ENCODE assay signal across 8 mouse cellular contexts in the genomic region with DNA sequence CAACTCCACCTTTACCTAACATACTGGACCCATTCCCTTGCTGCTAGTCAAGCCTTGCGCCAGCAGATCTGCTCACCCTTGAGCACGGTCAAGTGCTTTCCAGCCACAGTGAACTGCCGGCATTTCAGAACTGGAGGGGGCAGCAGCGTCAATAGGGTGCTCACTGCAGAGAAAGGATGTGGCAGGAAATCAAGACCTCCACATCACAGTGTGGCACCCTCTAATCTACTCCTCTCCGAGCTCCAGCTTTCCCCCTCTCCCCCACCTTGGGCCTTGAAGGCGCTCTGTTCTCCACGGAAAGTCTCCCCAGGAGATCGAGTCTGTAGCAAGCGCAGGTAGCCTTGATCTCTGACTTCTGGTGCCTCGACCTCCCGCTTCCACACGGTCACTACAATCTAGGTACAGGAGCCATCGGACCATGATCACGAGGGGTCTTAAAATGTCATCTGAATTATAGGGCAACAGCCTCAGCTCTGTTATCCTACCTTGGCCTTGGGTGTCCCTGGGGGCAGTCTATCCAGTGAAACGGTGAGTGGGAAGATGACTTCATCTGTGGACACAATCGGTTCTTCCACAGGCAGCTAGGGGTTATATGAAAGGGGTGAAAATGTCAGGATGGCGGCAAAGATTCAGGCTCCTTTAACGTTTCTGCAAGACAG. TPM values are rescaled to one million over a fixed set of nuclear protein-coding genes. Genes with fewer than 3 reads are reported as not detected.
A peak's percentile ranks its signal among the peaks of the same experiment; 100 is the strongest.
DNase-seq lines count a peak whose midpoint lies in the region; ATAC-seq and TF ChIP-seq lines count a peak whose summit lies in the region.

No protein-coding gene starts in this region.

- TF ChIP-seq CTCF in lung, adult 2 months (IDR thresholded peaks at IDR 0.05; ENCODE audit: insufficient read depth, low read length) = no peak

- no peaks in the 10 kb centered on the region for H3K27me3 ChIP-seq in embryonic facial prominence, embryonic 13.5 days
- no peaks in the 10 kb centered on the region for H3K27me3 ChIP-seq in intestine, embryonic 16.5 days (replicated peaks; ENCODE audit: control insufficient read depth, insufficient read depth, low read length)
- no peaks in the 10 kb centered on the region; the same call in 1 of the 2 replicates for H3K27me3 ChIP-seq in neural tube, embryonic 14.5 days (ENCODE audit: control insufficient read depth, insufficient read depth, low read length)

- no peak for TF ChIP-seq POLR2A in lung, adult 2 months (IDR thresholded peaks at IDR 0.05; ENCODE audit: borderline replicate concordance, extremely low read depth, low read depth, low read length)

- no peak overlapping the region for H3K27ac ChIP-seq in embryonic facial prominence, embryonic 13.5 days
- no peak overlapping the region for H3K27ac ChIP-seq in intestine, embryonic 16.5 days (ENCODE audit: low read length)
- no peak overlapping the region for H3K27ac ChIP-seq in neural tube, embryonic 14.5 days (ENCODE audit: low read depth, low read length)

- no peaks in the 10 kb centered on the region for H3K9me3 ChIP-seq in embryonic facial prominence, embryonic 13.5 days
- H3K9me3 ChIP-seq in intestine, embryonic 16.5 days (ENCODE audit: control insufficient read depth, low read length) = no peaks in the 10 kb centered on the region
- H3K9me3 ChIP-seq in neural tube, embryonic 14.5 days (ENCODE audit: control insufficient read depth, low read length) = no peaks in the 10 kb centered on the region

- peaks cover 12% of the 10 kb centered on the region for H3K4me1 ChIP-seq in lung, adult 2 months (ENCODE audit: control insufficient read depth, insufficient read depth, low read length)
- H3K4me1 ChIP-seq in embryonic facial prominence, embryonic 13.5 days = peaks cover 29% of the 10 kb centered on the region
- H3K4me1 ChIP-seq in intestine, embryonic 16.5 days (ENCODE audit: control insufficient read depth, insufficient read depth, low read length) = peaks cover 19% of the 10 kb centered on the region
- H3K4me1 ChIP-seq in neural tube, embryonic 14.5 days (ENCODE audit: control insufficient read depth, insufficient read depth, low read length) = peaks cover 19% of the 10 kb centered on the region

- 52% methylated on average over 18 of the region's 18 CpGs for WGBS in lung, adult 2 months
- 65% methylated on average over 18 of the region's 18 CpGs for whole genome bisulfite sequencing in embryonic facial prominence, embryonic 13.5 days
- 63% methylated on average over 18 of the region's 18 CpGs for WGBS in intestine, embryonic 16.5 days
- WGBS in neural tube, embryonic 14.5 days = 72% methylated on average over 18 of the region's 18 CpGs

- peak overlapping the region; percentile 92 for H3K9ac ChIP-seq in embryonic facial prominence, embryonic 13.5 days
- peak overlapping the region; percentile 89 for H3K9ac ChIP-seq in intestine, embryonic 16.5 days (ENCODE audit: low read depth, low read length)
- H3K9ac ChIP-seq in neural tube, embryonic 14.5 days (replicated peaks; ENCODE audit: low read depth, low read length) = peak overlapping the region; percentile 89

- DNase-seq in lung, adult 2 months = no peak
- no peak for DNase-seq in lung, postnatal 25 days (ENCODE audit: low spot score)
- DNase-seq in adipocyte (ENCODE audit: low spot score) = no peak
- DNase-seq in cerebellum, postnatal 36 days = no peak
- DNase-seq in cerebellum, adult 11 months = no peak

- no peak for ATAC-seq in embryonic facial prominence, embryonic 13.5 days (ENCODE audit: insufficient number of reproducible peaks, insufficient read depth, low FRiP score, low TSS enrichment, low read depth)
- ATAC-seq in intestine, embryonic 16.5 days = no peak
- no peak for ATAC-seq in neural tube, embryonic 14.5 days (ENCODE audit: low read depth)

- peak overlapping the region; percentile 95 for H3K4me2 ChIP-seq in embryonic facial prominence, embryonic 13.5 days
- peak overlapping the region; percentile 99 for H3K4me2 ChIP-seq in intestine, embryonic 16.5 days (ENCODE audit: low read depth, low read length)
- peak overlapping the region; percentile 98 for H3K4me2 ChIP-seq in neural tube, embryonic 14.5 days (ENCODE audit: low read depth, low read length)

- H3K4me3 ChIP-seq in lung, adult 2 months (replicated peaks; ENCODE audit: extremely low read depth, low read depth, low read length) = peak overlapping the region; percentile 61
- peak overlapping the region; percentile 88 for H3K4me3 ChIP-seq in embryonic facial prominence, embryonic 13.5 days
- H3K4me3 ChIP-seq in intestine, embryonic 16.5 days (ENCODE audit: low read length) = peak overlapping the region; percentile 86
- H3K4me3 ChIP-seq in neural tube, embryonic 14.5 days (ENCODE audit: low read depth, low read length) = peak overlapping the region; percentile 96

- peaks cover 57% of the 10 kb centered on the region for H3K36me3 ChIP-seq in embryonic facial prominence, embryonic 13.5 days
- peaks cover 23% of the 10 kb centered on the region for H3K36me3 ChIP-seq in intestine, embryonic 16.5 days (ENCODE audit: control insufficient read depth, insufficient read depth, low read length)
- H3K36me3 ChIP-seq in neural tube, embryonic 14.5 days (ENCODE audit: control insufficient read depth, insufficient read depth, low read length) = peaks cover 29% of the 10 kb centered on the region

RNA-seq across cellular contexts. Expression of a gene that starts 1.1 kb away (rescaled TPM):
- polyA plus RNA-seq in lung, adult 2 months (2012; rRNA removed) = 49.4 and 50.8 TPM in 2 replicates
- 5.8 and 9.0 TPM in 2 replicates for polyA plus RNA-seq in embryonic facial prominence, embryonic 13.5 days (2015; fragmentation: Nextera tagmentation; extraction: Ambion mirVana)
- 3.7 and 3.9 TPM in 2 replicates for polyA plus RNA-seq in intestine, embryonic 16.5 days (2015; fragmentation: Nextera tagmentation; extraction: Ambion mirVana)
- 16.3 and 16.5 TPM in 2 replicates for polyA plus RNA-seq in neural tube, embryonic 14.5 days (2014; fragmentation: Nextera tagmentation; extraction: Ambion mirVana)

RNA-seq across cellular contexts. Expression of a gene that starts 7.4 kb away (rescaled TPM):
- 131 and 156 TPM in 2 replicates for polyA plus RNA-seq in lung, adult 2 months (2012; rRNA removed)
- 61.2 and 63.5 TPM in 2 replicates for polyA plus RNA-seq in embryonic facial prominence, embryonic 13.5 days (2015; fragmentation: Nextera tagmentation; extraction: Ambion mirVana)
- polyA plus RNA-seq in intestine, embryonic 16.5 days (2015; fragmentation: Nextera tagmentation; extraction: Ambion mirVana) = 101 and 107 TPM in 2 replicates
- polyA plus RNA-seq in neural tube, embryonic 14.5 days (2014; fragmentation: Nextera tagmentation; extraction: Ambion mirVana) = 71.7 and 90.4 TPM in 2 replicates

RNA-seq across cellular contexts. Expression of a gene that starts 9.9 kb away (rescaled TPM):
- 0.74 and 1.5 TPM in 2 replicates for polyA plus RNA-seq in lung, adult 2 months (2012; rRNA removed)
- polyA plus RNA-seq in embryonic facial prominence, embryonic 13.5 days (2015; fragmentation: Nextera tagmentation; extraction: Ambion mirVana) = 3.7 and 4.2 TPM in 2 replicates
- polyA plus RNA-seq in intestine, embryonic 16.5 days (2015; fragmentation: Nextera tagmentation; extraction: Ambion mirVana) = 0.80 and 0.92 TPM in 2 replicates
- polyA plus RNA-seq in neural tube, embryonic 14.5 days (2014; fragmentation: Nextera tagmentation; extraction: Ambion mirVana) = 2.2 and 3.4 TPM in 2 replicates

RNA-seq across cellular contexts. Expression of a gene that starts 17.0 kb away (rescaled TPM):
- 0.01 TPM in 1 of 2 replicates, not detected in the other for polyA plus RNA-seq in lung, adult 2 months (2012; rRNA removed)
- 0.23 and 0.24 TPM in 2 replicates for polyA plus RNA-seq in embryonic facial prominence, embryonic 13.5 days (2015; fragmentation: Nextera tagmentation; extraction: Ambion mirVana)
- 0.06 TPM in 2 replicates for polyA plus RNA-seq in intestine, embryonic 16.5 days (2015; fragmentation: Nextera tagmentation; extraction: Ambion mirVana)
- polyA plus RNA-seq in neural tube, embryonic 14.5 days (2014; fragmentation: Nextera tagmentation; extraction: Ambion mirVana) = 0.11 TPM in 1 of 2 replicates, not detected in the other

RNA-seq across cellular contexts. Expression of a gene that starts 17.1 kb away (rescaled TPM):
- polyA plus RNA-seq in lung, adult 2 months (2012; rRNA removed) = 4.1 and 6.5 TPM in 2 replicates
- polyA plus RNA-seq in embryonic facial prominence, embryonic 13.5 days (2015; fragmentation: Nextera tagmentation; extraction: Ambion mirVana) = 47.6 and 49.1 TPM in 2 replicates
- 11.2 and 13.1 TPM in 2 replicates for polyA plus RNA-seq in intestine, embryonic 16.5 days (2015; fragmentation: Nextera tagmentation; extraction: Ambion mirVana)
- polyA plus RNA-seq in neural tube, embryonic 14.5 days (2014; fragmentation: Nextera tagmentation; extraction: Ambion mirVana) = 25.7 and 25.8 TPM in 2 replicates
